Mouse (Mus musculus) retina, postnatal 1 day (tissue): Measurements from ENCODE around the gene Mrps33.

Experiments
- DNase-seq: peaks from one replicate; pipeline ENCODE4 v3.0.0-alpha.2; 2012

Mrps33 gene

GRCm38 (mm10) chr6:39810612-39811116 lies at the start of gene Mrps33:
Gene Mrps33, minus strand, starts transcription at chr6:39810988.
- peak; percentile 97 for DNase-seq

GRCm38 (mm10) chr6:39849667-39850066 lies 38.9 kb upstream of the Mrps33 start:
- DNase-seq = no peak

GRCm38 (mm10) chr6:39848766-39849165 lies 38.0 kb upstream of the Mrps33 start:
- DNase-seq = peak; percentile 28

GRCm38 (mm10) chr6:39847538-39847937 lies 36.8 kb upstream of the Mrps33 start:
- DNase-seq = no peak

GRCm38 (mm10) chr6:39843698-39844342 lies 33.0 kb upstream of the Mrps33 start:
- DNase-seq = no peak

GRCm38 (mm10) chr6:39828736-39829135 lies 17.9 kb upstream of the Mrps33 start:
- DNase-seq = no peak

GRCm38 (mm10) chr6:39821241-39821640 lies 10.5 kb upstream of the Mrps33 start:
- no peak for DNase-seq

GRCm38 (mm10) chr6:39818922-39819321 lies 8.1 kb upstream of the Mrps33 start:
- no peak for DNase-seq

GRCm38 (mm10) chr6:39808511-39808910 lies 2.3 kb downstream of the Mrps33 start:
- peak; percentile 73 for DNase-seq

GRCm38 (mm10) chr6:39807050-39807560 lies 3.7 kb downstream of the Mrps33 start:
- no peak for DNase-seq

- no peak for DNase-seq
Measured at GRCm38 (mm10) chr6:39806336-39806735, 4.5 kb downstream of the Mrps33 start.

GRCm38 (mm10) chr6:39805916-39806315 lies 4.9 kb downstream of the Mrps33 start:
- peak; percentile 93 for DNase-seq

GRCm38 (mm10) chr6:39800977-39801376 lies 9.8 kb downstream of the Mrps33 start:
- no peak for DNase-seq

GRCm38 (mm10) chr6:39797076-39797475 lies 13.7 kb downstream of the Mrps33 start:
- DNase-seq = no peak

GRCm38 (mm10) chr6:39796150-39796549 lies 14.6 kb downstream of the Mrps33 start:
- no peak for DNase-seq

GRCm38 (mm10) chr6:39791806-39792205 lies 19.0 kb downstream of the Mrps33 start:
- DNase-seq = peak; percentile 93

- DNase-seq = no peak
Measured at GRCm38 (mm10) chr6:39788408-39788807, 22.4 kb downstream of the Mrps33 start.

- DNase-seq = peak; percentile 92
Measured at GRCm38 (mm10) chr6:39787783-39788182, 23.0 kb downstream of the Mrps33 start.

- no peak for DNase-seq
Measured at GRCm38 (mm10) chr6:39785944-39786343, 24.8 kb downstream of the Mrps33 start.

- no peak for DNase-seq
Measured at GRCm38 (mm10) chr6:39783521-39783920, 27.3 kb downstream of the Mrps33 start.

- DNase-seq = peak; percentile 50
Measured at GRCm38 (mm10) chr6:39782618-39783017, 28.2 kb downstream of the Mrps33 start.

- no peak for DNase-seq
Measured at GRCm38 (mm10) chr6:39781766-39782530, 28.8 kb downstream of the Mrps33 start.

- peak; percentile 74 for DNase-seq
Measured at GRCm38 (mm10) chr6:39780857-39781666, 29.7 kb downstream of the Mrps33 start.
